Mouse (Mus musculus) midbrain, embryonic 15.5 days (tissue): Measurements from ENCODE around the gene Gucy1b1. TPM values are rescaled to one million over a fixed set of nuclear protein-coding genes. Genes with fewer than 3 reads are reported as not detected.
A peak's percentile ranks its signal among the peaks of the same experiment; 100 is the strongest.

Experiments used
- ATAC-seq: fragments of 200-750 bp; cut with Nextera tagmentation; replicated peaks from 2 replicates; pipeline ENCODE4 v1.8.0; 2017; ENCODE audit warnings: moderate TSS enrichment
- H3K27ac ChIP-seq: fragments of 300-500 bp; sonication (generic); 2 replicates; pipeline ENCODE4 v1.5.1; 2015; ENCODE audit warnings: mild to moderate bottlenecking, inconsistent platforms
- H3K27me3 ChIP-seq: fragments of 300-500 bp; sonication (generic); replicated peaks from 2 replicates; pipeline ENCODE4 v1.6.1; 2015; ENCODE audit warnings: inconsistent platforms
- H3K36me3 ChIP-seq: fragments of 300-500 bp; sonication (generic); replicated peaks from 2 replicates; pipeline ENCODE4 v1.6.1; 2015; ENCODE audit warnings: inconsistent platforms
- H3K4me1 ChIP-seq: fragments of 300-500 bp; sonication (generic); 2 replicates; pipeline ENCODE4 v1.6.1; 2015; ENCODE audit warnings: inconsistent platforms
- H3K4me2 ChIP-seq: fragments of 300-500 bp; sonication (generic); 2 replicates; pipeline ENCODE4 v1.6.1; 2015; ENCODE audit warnings: inconsistent platforms, mild to moderate bottlenecking, moderate library complexity
- H3K4me3 ChIP-seq: fragments of 300-500 bp; sonication (generic); 2 replicates; pipeline ENCODE4 v1.5.1; 2015; ENCODE audit warnings: mild to moderate bottlenecking, inconsistent platforms
- H3K9ac ChIP-seq: fragments of 300-500 bp; sonication (generic); 2 replicates; pipeline ENCODE4 v1.6.1; 2015; ENCODE audit warnings: mild to moderate bottlenecking, inconsistent platforms
- H3K9me3 ChIP-seq: fragments of 300-500 bp; sonication (generic); 2 replicates; pipeline ENCODE4 v1.6.1; 2016; ENCODE audit warnings: inconsistent platforms
- WGBS: fragments of 180-500 bp; shearing (Covaris S2); methylation state at CpG from one replicate; pipeline ENCODE4 v1.1.7; 2015; ENCODE audit warnings: mixed read lengths; 5-methylcytosine and 5-hydroxymethylcytosine counted together
- polyA plus RNA-seq: library from polyadenylated mRNA; unstranded; fragments of >200 nt; fragmentation: Nextera tagmentation; extraction: Ambion mirVana; gene quantifications from 2 replicates; pipeline ENCODE4 v1.2.1, GENCODE M21; 2015

Gucy1b1 gene
- polyA plus RNA-seq, 1 experiment from 2014 or later, result 47.1 TPM

- Histone ChIP-seq H3K4me3 (no peak overlapping the region), H3K27ac (no peak overlapping the region), H3K4me1 (no peaks in the 10 kb centered on the region), H3K27me3 (no peaks in the 10 kb centered on the region), H3K9ac (no peak overlapping the region), H3K36me3 (no peaks in the 10 kb centered on the region), H3K4me2 (no peak overlapping the region), H3K9me3 (no peaks in the 10 kb centered on the region)
- no peak for ATAC-seq
- 81% methylated on average over 1 of the region's 1 CpGs for WGBS
These were observed 47.2 kb downstream of the Gucy1b1 start for GRCm38 (mm10) chr3:82027286-82027685.

DNA sequence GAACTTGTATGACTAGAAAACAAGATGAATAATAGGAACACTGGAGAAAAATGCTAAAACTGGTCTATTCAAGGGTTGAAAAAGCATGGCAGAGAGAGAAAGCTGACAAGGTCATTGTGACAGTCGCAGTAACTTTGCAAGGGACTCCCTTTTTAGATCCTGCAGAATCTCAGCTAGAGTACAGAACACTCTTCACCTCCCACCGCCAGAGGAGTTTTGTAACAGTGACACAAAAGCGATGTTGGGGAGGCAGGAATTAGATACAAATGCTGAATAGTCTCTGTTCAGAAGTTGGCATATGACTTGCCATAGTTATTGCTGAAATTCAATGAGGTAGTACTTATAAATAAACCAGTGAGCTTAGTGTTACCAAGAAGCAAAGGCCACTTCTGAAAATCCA, 51.4 kb downstream of the Gucy1b1 start:
- H3K27me3 ChIP-seq, result no peaks in the 10 kb centered on the region
- 80% methylated on average over 3 of the region's 3 CpGs for WGBS
- no peak overlapping the region for H3K9ac ChIP-seq
- H3K27ac ChIP-seq, result no peak overlapping the region
- no peak overlapping the region for H3K4me2 ChIP-seq
- no peak overlapping the region for H3K4me3 ChIP-seq
- H3K9me3 ChIP-seq, result no peaks in the 10 kb centered on the region
- no peaks in the 10 kb centered on the region for H3K36me3 ChIP-seq
- ATAC-seq, result no peak
- H3K4me1 ChIP-seq, result no peaks in the 10 kb centered on the region

DNA sequence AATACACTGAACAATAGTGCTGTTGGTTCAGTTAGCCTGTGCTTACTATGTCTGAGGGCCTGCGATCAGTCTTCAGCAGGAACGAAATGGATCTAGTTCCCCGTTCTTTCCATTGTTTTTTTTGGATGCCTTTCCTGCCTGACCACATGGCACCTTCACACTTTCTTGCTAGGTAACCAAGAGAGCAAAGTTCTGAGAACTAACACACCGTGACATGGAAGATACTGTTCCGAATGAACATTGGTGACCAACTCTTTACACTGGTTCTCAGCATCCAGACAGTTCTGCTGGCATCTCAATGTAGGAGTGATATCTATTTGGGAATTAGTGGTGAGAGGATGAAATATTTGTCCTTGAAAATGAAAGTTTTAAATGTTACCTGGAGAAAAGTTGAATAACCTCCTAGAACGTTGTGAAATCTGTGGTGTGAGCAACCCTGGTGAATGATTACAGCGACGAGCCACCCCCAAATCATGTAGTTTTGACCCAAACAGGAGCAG, 52.0 kb downstream of the Gucy1b1 start:
- Histone ChIP-seq H3K27ac (no peak overlapping the region), H3K4me2 (no peak overlapping the region), H3K9me3 (no peaks in the 10 kb centered on the region), H3K4me3 (no peak overlapping the region), H3K9ac (no peak overlapping the region), H3K36me3 (no peaks in the 10 kb centered on the region), H3K27me3 (no peaks in the 10 kb centered on the region), H3K4me1 (no peaks in the 10 kb centered on the region)
- no peak for ATAC-seq
- 92% methylated on average over 8 of the region's 8 CpGs for WGBS

DNA sequence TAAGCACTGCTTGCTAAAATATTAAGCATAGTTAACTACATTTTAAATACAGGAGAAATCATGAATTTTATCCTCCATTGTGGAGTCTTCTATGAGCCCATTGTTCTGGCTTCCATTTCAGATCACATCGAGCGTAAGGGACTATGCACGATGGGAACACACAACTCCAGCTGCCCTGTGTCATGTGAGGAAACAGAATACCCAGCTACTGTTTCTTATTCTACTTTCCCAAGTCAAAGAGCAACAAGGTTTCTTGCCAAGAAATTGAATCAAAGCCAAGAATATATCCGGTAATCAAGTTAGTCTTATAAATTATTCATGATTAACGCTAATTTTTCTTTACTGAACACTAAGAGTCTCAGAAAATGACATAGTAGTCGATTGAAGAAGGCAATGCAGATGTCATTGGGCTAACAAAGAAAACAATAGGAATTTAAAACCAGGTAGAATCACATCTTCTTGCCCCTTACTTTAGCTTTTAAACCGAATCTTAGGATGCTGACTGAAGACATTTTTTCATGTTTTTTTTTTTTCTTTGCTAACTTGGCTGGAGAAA, 60.3 kb downstream of the Gucy1b1 start:
- Histone ChIP-seq H3K4me2 (no peak overlapping the region), H3K36me3 (no peaks in the 10 kb centered on the region), H3K4me1 (no peaks in the 10 kb centered on the region), H3K4me3 (no peak overlapping the region), H3K9me3 (no peaks in the 10 kb centered on the region), H3K27ac (no peak overlapping the region), H3K27me3 (no peaks in the 10 kb centered on the region), H3K9ac (no peak overlapping the region)
- 35% methylated on average over 7 of the region's 7 CpGs for WGBS
- ATAC-seq, result no peak

GRCm38 (mm10) chr3:82007002-82007401, 67.5 kb downstream of the Gucy1b1 start:
- Histone ChIP-seq H3K9ac (no peak overlapping the region), H3K27ac (no peak overlapping the region), H3K4me1 (no peaks in the 10 kb centered on the region), H3K4me3 (no peak overlapping the region), H3K4me2 (no peak overlapping the region), H3K36me3 (no peaks in the 10 kb centered on the region), H3K27me3 (no peaks in the 10 kb centered on the region), H3K9me3 (no peaks in the 10 kb centered on the region)
- ATAC-seq, result no peak
- 94% methylated on average over 1 of the region's 1 CpGs for WGBS

- Histone ChIP-seq H3K27ac (no peak overlapping the region), H3K9me3 (no peaks in the 10 kb centered on the region), H3K4me1 (no peaks in the 10 kb centered on the region), H3K4me2 (no peak overlapping the region), H3K36me3 (no peaks in the 10 kb centered on the region), H3K4me3 (no peak overlapping the region), H3K27me3 (no peaks in the 10 kb centered on the region), H3K9ac (no peak overlapping the region)
- 0% methylated on average over 1 of the region's 1 CpGs for WGBS
- peak; percentile 65; the same call in 1 of the 2 replicates for ATAC-seq
These were observed 78.5 kb downstream of the Gucy1b1 start for GRCm38 (mm10) chr3:81995988-81996387.

DNA sequence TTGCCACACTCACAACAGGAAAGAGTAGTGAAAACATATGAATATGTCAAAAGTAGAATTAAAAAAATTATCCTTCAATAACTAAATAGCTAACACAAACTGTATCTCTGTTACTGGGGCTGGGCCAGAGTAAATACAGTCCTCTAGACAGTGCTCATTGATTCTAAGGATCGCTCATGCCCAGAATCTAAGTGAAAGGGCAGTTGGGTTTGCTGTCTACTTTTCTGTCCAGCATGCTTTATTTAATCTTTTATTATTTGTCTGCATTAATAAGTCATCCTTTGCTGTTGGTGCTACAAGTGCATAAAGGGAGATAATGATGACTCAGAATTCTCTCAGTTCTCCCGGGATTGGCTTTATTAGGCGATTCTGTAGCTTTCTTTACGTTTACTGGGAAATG, 79.1 kb downstream of the Gucy1b1 start:
- Histone ChIP-seq H3K27ac (no peak overlapping the region), H3K27me3 (no peaks in the 10 kb centered on the region), H3K9ac (no peak overlapping the region), H3K36me3 (no peaks in the 10 kb centered on the region), H3K4me2 (no peak overlapping the region), H3K9me3 (no peaks in the 10 kb centered on the region), H3K4me3 (no peak overlapping the region), H3K4me1 (no peaks in the 10 kb centered on the region)
- no peak for ATAC-seq
- 29% methylated on average over 4 of the region's 4 CpGs for WGBS

GRCm38 (mm10) chr3:81990531-81990930, 84.0 kb downstream of the Gucy1b1 start:
- Histone ChIP-seq H3K4me3 (no peak overlapping the region), H3K27me3 (no peaks in the 10 kb centered on the region), H3K4me1 (no peaks in the 10 kb centered on the region), H3K9ac (no peak overlapping the region), H3K36me3 (no peaks in the 10 kb centered on the region), H3K27ac (no peak overlapping the region), H3K4me2 (no peak overlapping the region), H3K9me3 (no peaks in the 10 kb centered on the region)
- WGBS, result 71% methylated on average over 3 of the region's 3 CpGs
- no peak for ATAC-seq

DNA sequence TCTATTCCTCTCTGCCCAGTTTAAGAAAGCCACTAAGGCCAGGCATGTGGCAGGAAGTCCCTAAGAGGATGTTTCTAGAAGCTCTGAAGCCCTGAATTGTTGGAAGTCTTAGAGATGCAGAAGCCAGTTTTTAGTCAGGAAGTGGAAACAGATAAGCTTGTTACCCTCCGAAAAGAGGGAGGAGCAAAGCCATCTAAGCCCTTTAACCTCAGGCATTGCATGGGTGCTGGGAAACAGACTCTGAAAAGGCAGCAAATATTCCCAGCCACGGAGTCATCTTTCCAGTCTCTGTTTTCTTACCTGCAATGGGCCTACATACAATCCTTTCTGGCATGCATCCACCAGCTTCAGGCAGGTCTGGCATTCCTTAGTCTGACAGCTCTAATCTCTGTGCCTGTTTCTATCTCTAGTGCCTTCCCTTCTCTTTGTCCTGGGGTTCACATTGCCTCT, 84.8 kb downstream of the Gucy1b1 start:
- H3K4me2 ChIP-seq, result no peak overlapping the region
- no peak for ATAC-seq
- no peaks in the 10 kb centered on the region for H3K9me3 ChIP-seq
- no peaks in the 10 kb centered on the region for H3K27me3 ChIP-seq
- H3K4me3 ChIP-seq, result no peak overlapping the region
- no peak overlapping the region for H3K9ac ChIP-seq
- no peaks in the 10 kb centered on the region for H3K4me1 ChIP-seq
- H3K27ac ChIP-seq, result no peak overlapping the region
- 45% methylated on average over 2 of the region's 2 CpGs for WGBS
- H3K36me3 ChIP-seq, result no peaks in the 10 kb centered on the region

- ATAC-seq, result no peak
- no peaks in the 10 kb centered on the region for H3K36me3 ChIP-seq
- H3K4me1 ChIP-seq, result no peaks in the 10 kb centered on the region
- H3K4me2 ChIP-seq, result no peak overlapping the region
- WGBS, result 90% methylated on average over 3 of the region's 3 CpGs
- no peaks in the 10 kb centered on the region for H3K27me3 ChIP-seq
- H3K27ac ChIP-seq, result no peak overlapping the region
- no peak overlapping the region for H3K4me3 ChIP-seq
- H3K9ac ChIP-seq, result no peak overlapping the region
- no peaks in the 10 kb centered on the region for H3K9me3 ChIP-seq
These were observed 86.9 kb downstream of the Gucy1b1 start for GRCm38 (mm10) chr3:81987628-81988027.

- Histone ChIP-seq H3K4me1 (no peaks in the 10 kb centered on the region), H3K9me3 (no peaks in the 10 kb centered on the region), H3K27me3 (no peaks in the 10 kb centered on the region), H3K4me3 (no peak overlapping the region), H3K4me2 (no peak overlapping the region), H3K36me3 (no peaks in the 10 kb centered on the region), H3K27ac (no peak overlapping the region), H3K9ac (no peak overlapping the region)
- WGBS, result 91% methylated on average over 2 of the region's 2 CpGs
- ATAC-seq, result no peak
These were observed 88.4 kb downstream of the Gucy1b1 start for GRCm38 (mm10) chr3:81986103-81986502.

DNA sequence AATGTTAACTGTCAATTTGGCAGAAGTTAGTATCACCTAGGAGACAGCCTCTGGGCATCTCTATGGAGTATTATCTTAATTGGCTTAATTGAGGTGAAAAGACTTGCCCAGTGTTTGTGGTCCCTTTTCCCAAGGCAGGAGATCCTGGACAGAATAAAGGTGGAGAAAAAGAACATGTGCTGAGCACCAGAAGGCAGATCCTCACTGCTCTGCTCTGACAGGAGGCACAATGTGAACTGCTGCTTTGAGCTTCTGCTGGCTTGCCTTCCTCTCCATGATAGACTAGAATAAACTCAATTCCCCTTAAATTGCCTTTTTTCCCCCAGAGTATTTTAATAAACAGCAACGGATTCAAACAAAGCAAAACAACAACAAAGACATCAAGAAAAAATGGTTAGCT, 89.4 kb downstream of the Gucy1b1 start:
- Histone ChIP-seq H3K27ac (no peak overlapping the region), H3K9me3 (no peaks in the 10 kb centered on the region), H3K36me3 (no peaks in the 10 kb centered on the region), H3K9ac (no peak overlapping the region), H3K4me3 (no peak overlapping the region), H3K4me2 (no peak overlapping the region), H3K4me1 (no peaks in the 10 kb centered on the region), H3K27me3 (no peaks in the 10 kb centered on the region)
- 60% methylated on average over 1 of the region's 1 CpGs for WGBS
- no peak for ATAC-seq

DNA sequence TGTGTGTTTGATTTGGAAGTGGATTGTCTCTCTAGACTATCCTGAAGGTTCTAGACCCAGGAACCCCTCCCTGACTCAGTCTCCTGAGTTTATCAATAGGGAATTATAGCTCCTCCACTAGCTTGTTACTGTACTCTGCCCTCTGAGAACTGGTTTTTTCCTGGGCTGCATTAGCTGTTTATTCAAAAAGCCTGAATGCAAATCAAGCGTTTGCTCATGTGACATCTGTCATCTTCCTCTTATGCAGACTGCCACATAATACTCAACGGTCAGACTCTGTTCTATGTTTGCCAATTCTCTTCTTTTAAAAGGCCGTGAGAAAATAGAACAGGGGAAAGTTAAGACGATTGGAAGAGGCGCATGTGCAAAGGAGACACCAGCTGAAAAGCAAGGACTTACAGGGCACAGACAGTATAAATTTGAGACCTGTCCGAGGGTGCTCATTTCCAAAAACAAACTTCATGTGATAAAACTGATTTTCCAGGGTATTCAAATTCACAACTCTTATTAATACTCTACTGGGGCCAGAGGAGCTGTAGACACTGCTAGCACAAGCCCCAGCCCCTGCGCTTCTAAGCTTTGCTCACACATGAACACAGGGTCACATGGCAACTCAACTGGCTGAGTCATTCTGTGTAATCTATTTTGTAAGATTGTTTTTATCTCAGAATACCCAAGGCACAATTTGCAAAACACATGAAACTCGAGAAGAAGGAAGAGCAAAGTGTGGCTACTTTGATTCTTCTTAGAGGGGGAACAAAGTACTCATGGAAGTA, 91.2 kb downstream of the Gucy1b1 start:
- Histone ChIP-seq H3K4me2 (no peak overlapping the region), H3K4me1 (no peaks in the 10 kb centered on the region), H3K36me3 (no peaks in the 10 kb centered on the region), H3K27ac (no peak overlapping the region), H3K9ac (no peak overlapping the region), H3K4me3 (no peak overlapping the region), H3K27me3 (no peaks in the 10 kb centered on the region), H3K9me3 (no peaks in the 10 kb centered on the region)
- ATAC-seq, result no peak
- WGBS, result 80% methylated on average over 8 of the region's 8 CpGs
